Mouse (Mus musculus) heart, postnatal 25 days (tissue): ENCODE data around the gene Rapgef2. TPM values are rescaled to one million over a fixed set of nuclear protein-coding genes. Genes with fewer than 3 reads are reported as not detected.
"Not testable (repeated sequence)": the region's sequence is repeated elsewhere in the genome, so short reads cannot be mapped to it uniquely, and the experiment has no call there.

Experiments
- DNase-seq: peaks from one replicate; pipeline ENCODE4 v3.0.0; 2022; ENCODE audit warnings: low spot score
- intact Hi-C: fragments of 180-260 bp; cut with DNase I; formaldehyde crosslinking; loops from one replicate; pipeline ENCODE4 v1.15.1; 2025
- total RNA-seq, 2 experiments: library from RNA; stranded (reverse); gene quantifications; 2 replicates each; pipeline ENCODE4 v1.2.3; 2021

Rapgef2 gene
- total RNA-seq, 2 experiments from 2014 or later: 25.7 to 36.5 TPM

- no peak for DNase-seq
- intact Hi-C loops: no loop called here
Measured at GRCm38 (mm10) chr3:79239066-79239462, 47.3 kb downstream of the Rapgef2 start.

GRCm38 (mm10) chr3:79238456-79239065, 47.8 kb downstream of the Rapgef2 start:
- intact Hi-C loops: no loop called here
- no peak for DNase-seq

DNA sequence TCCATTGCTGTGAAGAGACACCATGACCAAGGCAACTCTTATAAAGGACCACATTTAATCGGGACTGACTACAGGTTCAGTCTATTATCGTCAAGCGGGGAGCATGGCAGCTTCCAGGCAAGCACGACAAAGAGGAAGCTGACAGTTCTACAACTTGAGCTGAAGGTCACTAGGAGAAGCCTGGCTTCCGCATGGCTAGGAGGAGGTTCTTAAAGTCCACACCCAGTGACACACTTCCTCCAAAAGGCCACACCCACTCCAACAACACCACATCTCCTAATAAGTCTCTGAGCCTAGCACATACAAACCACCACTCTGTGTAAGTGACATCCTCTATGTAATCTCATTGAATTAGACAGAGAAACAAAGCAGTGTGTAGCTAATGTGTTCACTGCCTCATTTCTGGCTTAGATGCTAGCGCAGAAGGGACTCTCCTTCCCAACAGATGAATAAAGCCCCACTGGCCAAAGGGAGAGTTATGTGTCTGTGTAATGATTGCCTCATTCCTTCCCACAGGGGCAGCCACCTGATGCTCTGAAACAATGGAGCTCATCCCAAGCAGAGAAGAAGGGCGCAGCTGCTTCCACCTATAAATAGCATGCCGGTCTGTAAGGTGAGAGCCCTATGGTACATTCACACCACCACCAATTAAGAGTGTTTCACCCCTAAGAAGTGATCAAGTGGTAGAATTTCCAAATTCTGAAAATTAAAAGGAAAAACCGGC, 48.5 kb downstream of the Rapgef2 start:
- intact Hi-C loops: no loop called here
- no peak for DNase-seq

- no peak for DNase-seq
- intact Hi-C loops: no loop called here
Measured at GRCm38 (mm10) chr3:79234485-79234884, 51.8 kb downstream of the Rapgef2 start.

- intact Hi-C loops: no loop called here
- DNase-seq: no peak
Measured at GRCm38 (mm10) chr3:79233478-79234415, 52.6 kb downstream of the Rapgef2 start.

DNA sequence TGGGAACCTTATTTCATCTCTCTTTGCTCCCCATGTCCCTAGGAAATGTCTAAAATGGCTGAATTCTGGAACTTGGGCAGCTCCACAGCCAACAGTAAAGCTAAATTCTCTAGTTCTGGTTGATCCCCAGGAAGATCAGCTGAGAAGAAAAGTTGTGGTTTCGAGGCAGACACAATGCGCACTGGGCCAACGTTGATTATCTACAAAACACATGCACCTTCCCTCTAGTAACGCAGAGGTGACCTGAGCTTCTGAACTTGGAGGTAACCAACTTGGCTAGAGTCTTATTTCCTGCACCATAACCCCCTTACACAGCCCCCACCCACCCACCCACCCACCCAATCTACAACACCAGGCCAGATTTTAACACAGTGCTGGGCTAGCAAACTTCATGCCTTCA, 55.6 kb downstream of the Rapgef2 start:
- no peak for DNase-seq
- intact Hi-C loops: no loop called here

- intact Hi-C loops: no loop called here
- no peak for DNase-seq
Measured at GRCm38 (mm10) chr3:79229546-79229945, 56.8 kb downstream of the Rapgef2 start.

- intact Hi-C loops: no loop called here
- DNase-seq: no peak
Measured at GRCm38 (mm10) chr3:79228304-79228703, 58.0 kb downstream of the Rapgef2 start.

DNA sequence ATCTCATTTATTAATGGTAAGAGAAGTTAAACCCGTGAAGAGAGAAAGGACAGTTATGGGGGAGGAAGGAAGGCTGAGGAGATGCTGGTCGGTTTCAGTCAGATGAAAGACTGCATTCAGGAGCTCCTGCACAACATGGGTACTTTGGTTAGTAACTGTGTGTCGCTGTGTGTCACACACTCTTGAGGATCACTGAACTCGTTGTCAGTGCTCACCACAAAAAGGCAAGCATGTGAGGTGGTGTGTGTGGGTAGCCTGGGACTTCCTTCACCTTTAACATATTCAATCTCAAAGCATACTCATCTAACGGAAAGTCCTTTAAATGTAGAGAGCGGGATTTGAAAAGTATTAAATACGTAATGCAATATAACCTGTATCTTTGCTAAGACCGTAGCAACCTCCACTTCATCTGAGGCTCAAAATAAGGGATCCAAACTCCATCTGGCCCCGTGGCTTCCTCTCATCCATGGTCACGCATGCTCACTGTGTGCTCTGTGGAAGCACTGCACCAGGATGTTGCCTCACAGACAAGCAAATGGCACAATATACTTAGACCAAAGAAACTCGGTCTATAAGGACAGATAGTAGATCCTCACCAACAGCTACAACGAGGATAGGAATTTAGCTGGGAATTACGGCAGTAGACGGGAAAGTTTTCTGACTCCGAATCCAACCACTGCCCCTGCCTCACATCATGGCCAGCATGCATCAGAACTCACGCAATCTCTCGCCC, 58.8 kb downstream of the Rapgef2 start:
- DNase-seq: no peak
- intact Hi-C loops: no loop called here

DNA sequence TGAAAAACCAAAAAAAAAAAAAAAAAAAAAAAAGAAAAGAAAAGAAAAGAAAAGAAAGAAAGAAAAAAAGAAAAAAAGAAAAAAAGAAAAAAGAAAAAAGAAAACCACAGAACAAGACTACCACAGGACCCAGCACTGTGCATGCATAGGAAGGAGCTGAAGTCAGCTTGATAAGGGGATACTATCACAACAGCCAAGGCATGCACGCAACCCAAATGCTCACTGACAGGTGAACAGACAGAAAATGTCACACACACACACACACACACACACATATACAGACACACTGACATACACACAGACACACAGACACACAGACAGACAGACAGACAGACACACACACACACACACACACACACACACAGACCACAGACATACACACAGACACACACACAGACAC, 59.5 kb downstream of the Rapgef2 start:
- intact Hi-C loops, DNase-seq: not testable (repeated sequence)

DNA sequence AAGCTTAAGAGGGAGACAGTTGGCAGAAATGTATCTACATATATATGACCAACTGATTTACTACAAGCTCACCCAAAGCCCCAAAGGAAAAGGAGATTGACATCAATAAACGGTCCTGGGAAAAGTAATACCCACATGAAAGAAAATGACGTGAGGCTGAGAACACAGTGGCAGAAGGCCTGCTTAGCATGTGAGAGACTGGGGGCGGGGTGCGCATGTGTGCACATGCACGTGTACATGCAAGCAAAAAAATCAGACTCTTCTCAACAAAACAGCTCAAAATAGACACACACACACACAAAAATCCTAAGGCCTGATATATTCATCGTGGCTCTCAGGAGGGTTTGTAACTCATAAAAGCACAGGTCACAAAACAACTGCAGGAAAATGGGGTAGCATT, 60.4 kb downstream of the Rapgef2 start:
- DNase-seq: no peak
- intact Hi-C loops: no loop called here

- no peak for DNase-seq
- intact Hi-C loops: loop anchor here (5.0 kb wide), 4 partner anchors 138 to 363 kb away; partner anchors contain the start of gene Fnip2
Measured at GRCm38 (mm10) chr3:79224352-79224751, 62.0 kb downstream of the Rapgef2 start.

- no peak for DNase-seq
- intact Hi-C loops: loop anchor here (5.0 kb wide), 4 partner anchors 139 to 364 kb away; partner anchors contain the start of gene Fnip2
Measured at GRCm38 (mm10) chr3:79223281-79223680, 63.0 kb downstream of the Rapgef2 start.

DNA sequence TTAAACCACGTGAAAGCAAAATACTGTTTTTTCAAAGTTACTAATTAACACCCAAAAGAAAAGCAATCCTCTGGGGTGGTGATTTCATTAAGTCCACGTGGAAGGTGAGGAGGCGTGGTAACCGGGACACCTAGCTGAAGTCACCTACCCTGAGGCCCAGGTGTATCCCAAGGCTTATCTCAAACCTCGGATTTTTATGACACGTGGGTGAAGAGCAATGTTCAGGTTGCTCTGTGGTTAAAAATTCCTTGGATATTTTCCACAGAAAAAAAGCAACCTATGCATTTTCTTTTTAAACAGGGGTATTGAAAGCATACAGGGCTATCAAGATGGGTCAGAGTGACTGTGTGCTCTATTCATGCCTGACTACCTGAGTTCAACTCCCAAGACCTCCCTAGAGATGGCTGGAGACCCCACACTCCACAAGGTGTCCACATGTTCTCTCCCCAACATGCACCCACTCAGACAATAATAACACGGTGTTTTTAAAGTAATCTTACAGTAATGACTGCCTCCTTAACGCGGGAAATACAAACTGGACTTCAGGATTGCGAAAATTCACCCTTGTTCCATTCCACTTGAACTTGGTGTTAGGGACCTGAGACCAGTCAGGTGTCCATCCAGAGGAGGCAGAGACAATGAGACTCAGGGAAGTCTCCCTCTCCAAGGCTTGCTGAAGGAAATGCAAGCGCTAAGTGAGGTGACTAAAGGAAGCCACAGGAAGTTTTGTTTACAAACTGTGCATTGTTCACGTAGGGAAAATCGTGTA, 63.9 kb downstream of the Rapgef2 start:
- no peak for DNase-seq
- intact Hi-C loops: loop anchor here (1.0 to 5.0 kb wide), 5 partner anchors 64 to 365 kb away; partner anchors contain the start of genes Fnip2 and Rapgef2

- DNase-seq: no peak
- intact Hi-C loops: loop anchor here (1.0 to 5.0 kb wide), 5 partner anchors 65 to 366 kb away; partner anchors contain the start of genes Fnip2 and Rapgef2
Measured at GRCm38 (mm10) chr3:79221296-79222191, 64.8 kb downstream of the Rapgef2 start.

DNA sequence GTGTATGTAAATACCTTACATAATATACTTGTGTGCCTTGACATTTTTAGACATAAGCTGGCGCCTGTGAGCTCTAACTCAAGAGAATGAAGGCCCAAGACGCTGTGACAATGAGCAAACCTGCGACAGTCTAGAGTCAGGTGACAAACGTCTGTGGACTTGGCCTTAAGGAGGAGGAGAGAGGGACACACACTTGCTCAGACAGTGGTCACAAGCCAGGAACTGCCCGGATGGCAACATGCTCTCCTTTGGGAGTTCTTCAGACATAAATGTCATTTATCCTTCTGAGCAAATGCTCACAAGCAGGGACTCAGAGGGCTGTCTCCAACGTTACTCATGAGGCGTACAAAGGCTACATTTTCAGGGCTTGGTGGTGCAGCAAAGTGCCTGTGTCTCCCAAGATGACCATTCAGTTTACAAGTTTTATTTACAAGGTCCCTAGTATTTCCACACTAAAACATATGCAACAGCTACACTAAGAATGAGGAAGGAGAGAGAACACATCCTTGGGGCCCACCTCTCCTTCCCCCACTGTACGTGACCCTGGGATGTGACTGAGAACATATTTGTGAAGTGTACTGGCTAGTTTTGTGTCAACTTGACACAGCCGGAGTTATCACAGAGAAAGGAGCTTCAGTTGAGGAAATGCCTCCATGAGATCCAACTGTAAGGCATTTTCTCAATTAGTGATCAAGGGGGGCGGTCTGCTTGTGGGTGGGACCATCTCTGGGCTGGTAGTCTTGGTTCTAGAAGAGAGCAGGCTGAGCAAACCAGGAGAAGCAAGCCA, 67.0 kb downstream of the Rapgef2 start:
- intact Hi-C loops: loop anchor here (2.0 kb wide), 1 partner anchor 17 kb away; no protein-coding TSS in a partner anchor
- no peak for DNase-seq

DNA sequence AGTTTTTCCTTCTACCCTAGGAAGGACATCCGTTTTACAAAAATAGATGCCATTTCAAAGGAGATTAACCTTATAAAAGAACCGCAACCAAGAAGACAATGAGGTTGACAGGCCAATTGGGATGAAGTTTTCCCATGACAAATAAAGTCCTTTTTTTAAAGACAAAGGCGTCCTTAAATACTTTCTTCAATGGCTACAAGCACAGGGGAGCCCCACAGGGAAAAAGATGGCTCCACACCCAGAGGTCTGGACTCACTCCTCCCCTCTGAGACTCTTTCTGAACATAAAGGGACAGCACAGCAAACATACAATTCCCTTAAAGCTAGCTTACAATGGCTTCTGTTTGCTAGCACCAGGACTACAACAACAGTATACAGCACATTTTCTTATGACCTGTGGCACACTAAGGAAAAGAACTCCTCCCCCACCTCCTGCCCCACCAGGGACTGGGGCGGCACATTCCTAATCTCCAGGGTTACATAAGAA, 67.7 kb downstream of the Rapgef2 start:
- intact Hi-C loops: loop anchor here (2.0 kb wide), 1 partner anchor 16 kb away; no protein-coding TSS in a partner anchor
- DNase-seq: no peak
